Mouse (Mus musculus) lung, adult 2 months (tissue): ENCODE measurements at regions not wholly inside any gene's neighbourhood (a gene's known extent, or its start where the extent isn't known, plus 50 kb on each side); places are given as distances from the start of the nearest gene placed in this dataset.

Experiments
- CTCF ChIP-seq: fragments of 200-500 bp; IDR thresholded peaks from 2 replicates; pipeline ENCODE4 v1.5.1; 2011; ENCODE audit warnings: mild to moderate bottlenecking, low read length, control low read depth; ENCODE audit not compliant: insufficient read depth
- POLR2A ChIP-seq: fragments of 200-500 bp; IDR thresholded peaks from 2 replicates; pipeline ENCODE4 v1.6.1; 2011; ENCODE audit warnings: low read depth, mild to moderate bottlenecking, control low read depth, low read length, borderline replicate concordance; ENCODE audit errors: extremely low read depth

GRCm38 (mm10) chr9:46835261-46835660 is 163.3 kb upstream of the Gm4791 start:
- no peak for TF ChIP-seq CTCF
- no peak for TF ChIP-seq POLR2A
